Mouse (Mus musculus) liver, postnatal 0 days (tissue): Measurements from ENCODE around the gene Drc7.

ENCODE experiments used
- CTCF ChIP-seq: sonication (generic); IDR thresholded peaks from 2 replicates; pipeline ENCODE4 v1.5.1; 2016; ENCODE audit warnings: antibody characterized with exemption, low read depth
- EP300 ChIP-seq: IDR thresholded peaks from 2 replicates; pipeline ENCODE4 v1.6.1; 2016; ENCODE audit warnings: antibody characterized with exemption, low read depth, mild to moderate bottlenecking

DNA sequence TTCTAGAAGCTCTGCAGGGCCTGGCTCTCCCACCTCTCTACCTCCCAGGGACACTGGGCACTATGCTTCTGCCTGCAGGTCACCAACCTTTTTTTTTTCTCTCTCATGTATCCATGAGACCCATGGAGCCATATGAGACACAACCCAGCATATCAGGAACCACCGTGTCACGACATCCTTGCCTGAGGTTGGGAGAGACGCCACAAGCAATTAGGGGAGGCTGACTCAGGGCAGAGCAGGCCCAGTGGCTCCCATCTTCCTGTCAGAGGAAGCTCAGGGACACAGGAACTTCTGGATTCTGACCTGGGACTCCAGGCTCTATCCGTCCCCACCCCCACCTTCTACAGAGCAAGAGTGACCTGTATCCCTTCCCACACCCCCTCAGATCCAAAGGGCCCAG lies 39.0 kb upstream of the Drc7 start:
- no peak for TF ChIP-seq CTCF
- TF ChIP-seq EP300: no peak
